Mouse (Mus musculus): ENCODE measurements around the gene Lbhd1.
"Not testable (repeated sequence)": the region's sequence is repeated elsewhere in the genome, so short reads cannot be mapped to it uniquely, and the experiment has no call there.

DNA sequence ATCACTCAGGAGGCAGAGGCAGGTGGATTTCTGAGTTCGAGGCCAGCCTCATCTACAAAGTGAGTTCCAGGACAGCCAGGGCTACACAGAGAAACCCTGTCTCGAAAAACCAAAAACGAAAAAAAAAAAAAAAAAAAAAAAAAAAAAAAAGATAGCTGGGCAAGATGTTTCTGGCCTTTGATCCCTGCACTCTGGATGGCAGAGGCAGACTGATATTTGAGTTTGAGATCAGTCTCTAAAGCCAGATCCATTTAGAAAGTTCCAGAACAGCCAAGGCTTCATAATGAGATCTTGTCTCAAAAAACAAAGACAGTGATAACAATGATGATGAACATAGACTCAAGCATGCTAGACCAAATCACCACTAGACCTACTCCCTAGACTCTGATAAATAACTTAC, 13.2 kb upstream of the Lbhd1 start:
- TF ChIP-seq POLR2A (IDR thresholded peaks at IDR 0.05; ENCODE audit: control insufficient read depth, extremely low read depth, insufficient read depth, low read length, poor library complexity); CTCF (IDR thresholded peaks at IDR 0.05; ENCODE audit: borderline replicate concordance, control insufficient read depth, extremely low read depth, insufficient read depth, low read length, poor library complexity): not testable (repeated sequence)
